Mouse (Mus musculus) sigmoid colon, adult 10 weeks (tissue): ENCODE data around the gene Lilra6. TPM values are rescaled to one million over a fixed set of nuclear protein-coding genes. Genes with fewer than 3 reads are reported as not detected.

Experiments used
- polyA plus RNA-seq: library from polyadenylated mRNA; stranded (reverse); fragments of 350-450 nt; fragmentation: Illumina TruSeq; extraction: RNeasy Lipid Tissue Mini Kit (QIAGEN cat#74804); gene quantifications from one replicate; pipeline ENCODE4 v1.2.3, GENCODE M21; 2014; ENCODE audit warnings: low read depth, low replicate concordance

Gene Lilra6
- 0.50 TPM for polyA plus RNA-seq

GRCm38 (mm10) chr7:3915387-3915786 is at the start of gene Lilra6:
Gene Lilra6 (minus strand): TSS chr7:3915503.

GRCm38 (mm10) chr7:3898036-3898590 is 17.2 kb downstream of the Lilra6 start, which contains the start of gene Gm14548:
Gene Gm14548 (minus strand): TSS chr7:3898120.

Other genes starting within 250 kb of the Lilra6 start
- 7.1 TPM for gene Leng1, start 249.7 kb downstream of the Lilra6 start, polyA plus RNA-seq
- 169 TPM for gene Tmc4, start 237.9 kb downstream of the Lilra6 start, polyA plus RNA-seq
- gene Tsen34, start 222.6 kb downstream of the Lilra6 start, polyA plus RNA-seq = 5.0 TPM
- 36.7 TPM for gene Mboat7, start 222.0 kb downstream of the Lilra6 start, polyA plus RNA-seq
- gene Rps9, start 211.5 kb downstream of the Lilra6 start, polyA plus RNA-seq = 21.6 TPM
- gene Pirb, start 195.1 kb downstream of the Lilra6 start, polyA plus RNA-seq = 5.8 TPM
- gene Gm15448, start 89.8 kb downstream of the Lilra6 start, polyA plus RNA-seq = 0.35 TPM
- 1.6 TPM for gene Pira2, start 70.5 kb downstream of the Lilra6 start, polyA plus RNA-seq
- 0.28 TPM for gene Gm14548, start 17.4 kb downstream of the Lilra6 start, polyA plus RNA-seq
- gene Lair1, start 147.7 kb upstream of the Lilra6 start, polyA plus RNA-seq = 10.2 TPM
- gene Ttyh1, start 203.9 kb upstream of the Lilra6 start, polyA plus RNA-seq = 5.6 TPM
- 48.4 TPM for gene Leng8, start 221.5 kb upstream of the Lilra6 start, polyA plus RNA-seq
- gene Leng9, start 234.9 kb upstream of the Lilra6 start, polyA plus RNA-seq = 4.1 TPM
- gene Cdc42ep5, start 249.4 kb upstream of the Lilra6 start, polyA plus RNA-seq = 4.9 TPM